ENCODE assay signal across 8 mouse cellular contexts in the genomic region with DNA sequence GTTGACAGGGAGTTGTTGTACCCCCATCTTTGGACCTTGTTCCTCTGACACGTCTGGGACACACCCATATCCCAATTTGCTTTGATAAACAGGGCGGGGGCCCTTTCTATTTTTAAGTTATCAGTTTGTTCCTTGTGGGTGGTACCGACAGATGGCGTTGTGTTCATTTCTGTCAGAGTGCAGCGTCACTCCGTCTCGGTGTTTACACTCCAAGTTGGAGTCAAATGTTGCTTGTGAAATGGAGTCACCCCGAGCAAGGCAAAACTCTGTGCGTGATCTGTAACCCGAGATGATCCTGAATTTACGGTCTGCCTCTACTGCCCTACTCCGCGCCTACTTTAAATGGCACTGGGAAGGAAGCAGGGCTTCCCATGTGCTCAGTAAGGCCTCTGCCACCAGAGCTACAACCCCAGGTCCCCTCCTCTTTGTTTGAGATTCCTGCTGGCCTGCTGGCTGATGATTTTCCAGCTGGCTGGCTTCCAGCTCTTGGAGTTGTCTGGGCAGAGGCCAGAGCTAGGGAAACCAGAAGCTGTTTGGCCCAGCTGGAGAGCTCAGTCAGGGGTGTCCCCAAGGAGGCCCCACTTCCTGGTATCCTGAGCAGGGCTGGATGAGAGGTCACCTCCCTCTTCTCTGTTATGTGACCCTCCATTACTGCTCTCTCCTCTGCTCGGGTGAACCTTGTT. TPM values are rescaled to one million over a fixed set of nuclear protein-coding genes. Genes with fewer than 3 reads are reported as not detected.
DNase-seq lines count a peak whose midpoint lies in the region; ATAC-seq and TF ChIP-seq lines count a peak whose summit lies in the region.

No protein-coding gene starts in this region.

- H3K4me3 ChIP-seq in cerebellum, adult 2 months (replicated peaks; ENCODE audit: insufficient read depth, low read depth, low read length): no peak overlapping the region
- no peak overlapping the region for H3K4me3 ChIP-seq in hindbrain, embryonic 11.5 days (ENCODE audit: low read depth, low read length)
- H3K4me3 ChIP-seq in spleen, adult 2 months (ENCODE audit: extremely low read depth, insufficient read depth, insufficient read length): no peak overlapping the region

- no peaks in the 10 kb centered on the region for H3K27me3 ChIP-seq in cerebellum, adult 2 months (ENCODE audit: control insufficient read depth, insufficient read depth, low read length)
- no peaks in the 10 kb centered on the region for H3K27me3 ChIP-seq in hindbrain, embryonic 11.5 days (ENCODE audit: control insufficient read depth, insufficient read depth, low read length)
- no peaks in the 10 kb centered on the region for H3K27me3 ChIP-seq in spleen, adult 2 months (ENCODE audit: control insufficient read depth, insufficient read depth, low read length)

- H3K4me1 ChIP-seq in cerebellum, adult 2 months (ENCODE audit: control insufficient read depth, insufficient read depth, low read length): peaks cover 9% of the 10 kb centered on the region; the same call in 1 of the 2 replicates
- peaks cover 5% of the 10 kb centered on the region; the same call in 1 of the 2 replicates for H3K4me1 ChIP-seq in hindbrain, embryonic 11.5 days (replicated peaks; ENCODE audit: control insufficient read depth, insufficient read depth, low read length)
- H3K4me1 ChIP-seq in spleen, adult 2 months (ENCODE audit: control insufficient read depth, insufficient read depth, insufficient read length): no peaks in the 10 kb centered on the region

- no peaks in the 10 kb centered on the region for H3K9me3 ChIP-seq in hindbrain, embryonic 11.5 days (ENCODE audit: control insufficient read depth, low read length)

- TF ChIP-seq POLR2A in cerebellum, adult 2 months (IDR thresholded peaks at IDR 0.05; ENCODE audit: borderline replicate concordance, insufficient read depth, low read length): no peak
- TF ChIP-seq POLR2A in spleen, adult 2 months (IDR thresholded peaks at IDR 0.05; ENCODE audit: low read depth, low read length): no peak

- WGBS in cerebellum, adult 2 months: 21% methylated on average over 14 of the region's 14 CpGs
- WGBS in hindbrain, embryonic 11.5 days: 34% methylated on average over 14 of the region's 14 CpGs
- 49% methylated on average over 14 of the region's 14 CpGs for WGBS in spleen, adult 2 months

- peak overlapping the region; percentile 40; the same call in 1 of the 2 replicates for H3K9ac ChIP-seq in hindbrain, embryonic 11.5 days (ENCODE audit: low read depth, low read length)

- H3K36me3 ChIP-seq in hindbrain, embryonic 11.5 days (ENCODE audit: control insufficient read depth, insufficient read depth, low read length): no peaks in the 10 kb centered on the region
- no peaks in the 10 kb centered on the region for H3K36me3 ChIP-seq in spleen, adult 2 months (ENCODE audit: control insufficient read depth, insufficient read depth, low read length)

- peak; percentile 14; the same call in 1 of the 2 replicates for TF ChIP-seq CTCF in cerebellum, adult 2 months (IDR thresholded peaks at IDR 0.05; ENCODE audit: borderline replicate concordance, insufficient read depth, low read depth, low read length)
- no peak for TF ChIP-seq CTCF in spleen, adult 2 months (IDR thresholded peaks at IDR 0.05; ENCODE audit: extremely low read depth, insufficient read depth, insufficient read length, insufficient replicate concordance)

- no peak overlapping the region for H3K27ac ChIP-seq in cerebellum, adult 2 months (ENCODE audit: insufficient read depth, low read length)
- peak overlapping the region; percentile 68 for H3K27ac ChIP-seq in hindbrain, embryonic 11.5 days (ENCODE audit: low read depth, low read length)
- H3K27ac ChIP-seq in spleen, adult 2 months (ENCODE audit: insufficient read depth, low read length): 0 out of 2 replicates have a peak overlapping the region, but pooled peaks have one; percentile 36

- peak; percentile 81 for ATAC-seq in hindbrain, embryonic 11.5 days (ENCODE audit: low FRiP score)
- ATAC-seq in megakaryocyte progenitor cell, adult 5-6 weeks (replicated peaks; ENCODE audit: poor library complexity): peak; percentile 86

- H3K4me2 ChIP-seq in hindbrain, embryonic 11.5 days (replicated peaks; ENCODE audit: low read depth, low read length): peak overlapping the region; percentile 23; the same call in 1 of the 2 replicates

- peak; percentile 34 to 46 for DNase-seq in cerebellum, adult 2 months
- DNase-seq in cerebellum, adult 11 months: no peak
- peak; percentile 93 for DNase-seq in c-Kit-positive CD71-positive TER-119-positive erythroid progenitor cells, embryonic 14.5 days (ENCODE audit: low spot score)
- peak; percentile 60 for DNase-seq in forelimb bud, embryonic 11.5 days (ENCODE audit: low read depth, low spot score)
- DNase-seq in hindbrain, embryonic 11.5 days (ENCODE audit: low spot score): peak; percentile 70
- DNase-seq in layer of hippocampus, postnatal 25 days (ENCODE audit: extremely low spot score in 1 of 2, low spot score in 1 of 2): peak; percentile 31 to 54
- DNase-seq in spleen, adult 2 months (ENCODE audit: low read depth in 1 of 2, low spot score in 2 of 2): no peak

RNA-seq across cellular contexts. Expression of a gene that starts 13.1 kb away (rescaled TPM):
- polyA plus RNA-seq in cerebellum, adult 2 months (2012; rRNA removed): not detected in 2 replicates
- polyA plus RNA-seq in hindbrain, embryonic 11.5 days (2014; fragmentation: Nextera tagmentation; extraction: Ambion mirVana): 0.34 TPM in 1 of 2 replicates, not detected in the other
- not detected for total RNA-seq in layer of hippocampus, postnatal 25 days (2021)
- total RNA-seq in megakaryocyte progenitor cell, adult 5-6 weeks (2015): 0.66 and 0.77 TPM in 2 replicates
- 0.27 TPM in 1 of 2 replicates, not detected in the other for total RNA-seq in megakaryocyte progenitor cell, adult 5-6 weeks (2017)
- 0.18 and 0.28 TPM in 2 replicates for polyA plus RNA-seq in spleen, adult 2 months (2012; rRNA removed)

RNA-seq across cellular contexts. Expression of a gene that starts 15.4 kb away (rescaled TPM):
- 0.36 and 0.74 TPM in 2 replicates for polyA plus RNA-seq in cerebellum, adult 2 months (2012; rRNA removed)
- polyA plus RNA-seq in hindbrain, embryonic 11.5 days (2014; fragmentation: Nextera tagmentation; extraction: Ambion mirVana): 0.03 TPM in 1 of 2 replicates, not detected in the other
- 1 to 10 TPM; 3.1 to 3.9 TPM for total RNA-seq in layer of hippocampus, postnatal 25 days (2021)
- total RNA-seq in megakaryocyte progenitor cell, adult 5-6 weeks (2015): 0.66 and 1.4 TPM in 2 replicates
- 0.96 and 1.1 TPM in 2 replicates for total RNA-seq in megakaryocyte progenitor cell, adult 5-6 weeks (2017)
- 0.37 and 0.59 TPM in 2 replicates for polyA plus RNA-seq in spleen, adult 2 months (2012; rRNA removed)

RNA-seq across cellular contexts. Expression of a gene that starts 21.2 kb away (rescaled TPM):
- 43.7 and 45.8 TPM in 2 replicates for polyA plus RNA-seq in cerebellum, adult 2 months (2012; rRNA removed)
- 81.7 and 94.8 TPM in 2 replicates for polyA plus RNA-seq in hindbrain, embryonic 11.5 days (2014; fragmentation: Nextera tagmentation; extraction: Ambion mirVana)
- total RNA-seq in layer of hippocampus, postnatal 25 days (2021): 10 to 100 TPM; 67.1 to 75.4 TPM
- total RNA-seq in megakaryocyte progenitor cell, adult 5-6 weeks (2015): 74.0 and 89.7 TPM in 2 replicates
- 130 and 137 TPM in 2 replicates for total RNA-seq in megakaryocyte progenitor cell, adult 5-6 weeks (2017)
- polyA plus RNA-seq in spleen, adult 2 months (2012; rRNA removed): 27.4 and 58.3 TPM in 2 replicates

Comparison
In these comparisons a context has a peak if more than half of its experiments do, and no peak if none do; other contexts are left out.
1. DNase-seq: peak in cerebellum, adult 2 months (2 of 2), c-Kit-positive CD71-positive TER-119-positive erythroid progenitor cells, embryonic 14.5 days (single experiment), forelimb bud, embryonic 11.5 days (single experiment), hindbrain, embryonic 11.5 days (single experiment) and layer of hippocampus, postnatal 25 days (2 of 2); none in cerebellum, adult 11 months (single experiment) and spleen, adult 2 months (0 of 2).